Mouse (Mus musculus): ENCODE results near the gene Olfr1501. TPM values are rescaled to one million over a fixed set of nuclear protein-coding genes. Genes with fewer than 3 reads are reported as not detected.

The Olfr1501 gene
- polyA plus RNA-seq, 1 experiment from 2014 or later, result not detected

Other genes with a start within 250 kb of the Olfr1501 start
- gene Olfr1487, start 233.3 kb downstream of the Olfr1501 start, polyA plus RNA-seq (2016; fragmentation: Nextera tagmentation; extraction: Ambion mirVana), result not detected in 2 replicates
- not detected in 2 replicates for gene Olfr1489, start 219.1 kb downstream of the Olfr1501 start, polyA plus RNA-seq (2016; fragmentation: Nextera tagmentation; extraction: Ambion mirVana)
- gene Olfr1490, start 199.6 kb downstream of the Olfr1501 start, polyA plus RNA-seq (2016; fragmentation: Nextera tagmentation; extraction: Ambion mirVana), result not detected in 2 replicates
- gene Olfr1491, start 153.4 kb downstream of the Olfr1501 start, polyA plus RNA-seq (2016; fragmentation: Nextera tagmentation; extraction: Ambion mirVana), result not detected in 2 replicates
- gene Olfr1493-ps1, start 127.4 kb downstream of the Olfr1501 start, polyA plus RNA-seq (2016; fragmentation: Nextera tagmentation; extraction: Ambion mirVana), result not detected in 2 replicates
- gene Olfr1494, start 111.0 kb downstream of the Olfr1501 start, polyA plus RNA-seq (2016; fragmentation: Nextera tagmentation; extraction: Ambion mirVana), result not detected in 2 replicates
- gene Olfr1495, start 86.1 kb downstream of the Olfr1501 start, polyA plus RNA-seq (2016; fragmentation: Nextera tagmentation; extraction: Ambion mirVana), result not detected in 2 replicates
- not detected in 2 replicates for gene Olfr1496, start 72.8 kb downstream of the Olfr1501 start, polyA plus RNA-seq (2016; fragmentation: Nextera tagmentation; extraction: Ambion mirVana)
- not detected in 2 replicates for gene Olfr1497, start 52.5 kb downstream of the Olfr1501 start, polyA plus RNA-seq (2016; fragmentation: Nextera tagmentation; extraction: Ambion mirVana)
- gene Olfr1499, start 31.2 kb downstream of the Olfr1501 start, polyA plus RNA-seq (2016; fragmentation: Nextera tagmentation; extraction: Ambion mirVana), result not detected in 2 replicates
- gene Olfr1500, start 20.2 kb downstream of the Olfr1501 start, polyA plus RNA-seq (2016; fragmentation: Nextera tagmentation; extraction: Ambion mirVana), result not detected in 2 replicates
- not detected in 2 replicates for gene Olfr1502, start 11.1 kb upstream of the Olfr1501 start, polyA plus RNA-seq (2016; fragmentation: Nextera tagmentation; extraction: Ambion mirVana)
- not detected in 2 replicates for gene Olfr1504, start 47.2 kb upstream of the Olfr1501 start, polyA plus RNA-seq (2016; fragmentation: Nextera tagmentation; extraction: Ambion mirVana)
- gene Olfr1505, start 62.8 kb upstream of the Olfr1501 start, polyA plus RNA-seq (2016; fragmentation: Nextera tagmentation; extraction: Ambion mirVana), result not detected in 2 replicates

Measured in limb, embryonic 12.5 days (tissue).